Mouse (Mus musculus): ENCODE data around the gene Ak7.

Gene Ak7

GRCm38 (mm10) chr12:105784196-105784999, 78.6 kb downstream of the Ak7 start, which contains the start of gene Papola:
Papola (plus strand) TSS chr12:105784694.
- intact Hi-C loops (cut with DNase I) = loop anchor here (10.0 kb wide), 1 partner anchor 100 kb away; the partner anchor contains the start of genes Atg2b and Gskip

GRCm38 (mm10) chr12:105785000-105785774, 79.4 kb downstream of the Ak7 start:
- intact Hi-C loops (cut with DNase I) = loop anchor here (10.0 kb wide), 1 partner anchor 100 kb away; the partner anchor contains the start of genes Atg2b and Gskip

- intact Hi-C loops (cut with DNase I) = loop anchor here (10.0 kb wide), 1 partner anchor 101 kb away; the partner anchor contains the start of genes Atg2b and Gskip
These were observed 80.3 kb downstream of the Ak7 start for GRCm38 (mm10) chr12:105786113-105786512.

- intact Hi-C loops (cut with DNase I) = loop anchor here (10.0 kb wide), 1 partner anchor 103 kb away; the partner anchor contains the start of genes Atg2b and Gskip
These were observed 81.8 kb downstream of the Ak7 start for GRCm38 (mm10) chr12:105787626-105788025.

GRCm38 (mm10) chr12:105789885-105790284, 84.1 kb downstream of the Ak7 start:
- intact Hi-C loops (cut with DNase I) = loop anchor here (10.0 kb wide), 1 partner anchor 105 kb away; the partner anchor contains the start of genes Atg2b and Gskip

DNA sequence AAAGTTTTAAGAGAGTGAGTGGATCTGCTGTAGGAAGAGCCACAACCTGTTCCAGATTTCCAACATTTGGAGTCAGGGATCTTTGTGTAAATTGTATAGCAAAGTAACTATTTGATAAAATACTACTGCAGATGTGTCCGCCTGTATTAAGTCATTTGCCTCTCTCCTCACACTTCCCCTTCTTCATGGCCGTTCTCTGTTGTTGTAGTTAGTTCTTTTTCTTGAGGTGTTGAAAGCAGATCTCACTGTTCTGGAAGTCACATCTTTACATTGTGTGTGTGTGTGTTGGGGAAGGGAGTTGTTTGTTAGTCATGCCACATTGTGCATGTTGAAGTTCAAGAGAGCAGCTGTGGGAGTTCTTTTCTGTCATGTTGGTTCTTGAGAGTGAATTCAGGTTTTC, 89.1 kb downstream of the Ak7 start:
- intact Hi-C loops (cut with DNase I) = no loop called here

DNA sequence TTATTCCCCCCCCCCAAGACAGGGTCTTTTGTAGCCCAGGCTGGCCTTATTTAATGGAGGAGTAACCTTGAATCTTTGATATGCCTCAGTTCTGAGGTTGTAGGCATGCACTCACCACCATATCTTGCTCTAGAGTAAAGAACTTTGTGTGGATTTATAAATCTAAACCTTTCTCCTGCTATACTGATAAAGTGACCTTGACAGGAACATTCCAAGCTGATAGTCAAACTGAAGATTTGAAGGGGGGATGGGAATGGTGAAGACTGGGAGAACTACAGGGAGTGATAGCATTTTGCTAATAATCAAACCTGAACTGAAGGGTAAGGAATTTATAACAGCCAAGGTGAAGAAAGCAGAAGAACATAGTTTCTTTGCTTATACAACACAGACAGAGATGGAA, 92.2 kb downstream of the Ak7 start:
- intact Hi-C loops (cut with DNase I) = no loop called here

DNA sequence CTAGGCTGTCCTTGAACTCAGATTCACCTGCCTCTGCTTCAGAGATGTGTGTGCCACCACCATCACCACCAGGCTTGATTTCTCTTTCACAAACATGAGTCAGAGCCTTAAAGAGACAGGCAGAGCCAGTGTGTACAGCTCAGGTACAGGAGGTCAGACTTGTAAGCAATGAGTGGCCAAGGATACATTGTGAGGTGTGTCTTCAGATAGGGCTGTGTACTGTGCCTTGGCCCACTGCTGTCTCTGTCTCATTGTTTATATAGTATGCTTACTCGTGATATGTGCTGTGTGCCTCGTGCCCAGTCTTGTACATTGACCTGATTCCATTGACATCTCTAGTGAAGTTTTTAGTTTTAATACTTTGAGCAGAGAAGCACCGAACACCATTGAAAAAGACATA, 100.0 kb downstream of the Ak7 start:
- intact Hi-C loops (cut with DNase I) = no loop called here

DNA sequence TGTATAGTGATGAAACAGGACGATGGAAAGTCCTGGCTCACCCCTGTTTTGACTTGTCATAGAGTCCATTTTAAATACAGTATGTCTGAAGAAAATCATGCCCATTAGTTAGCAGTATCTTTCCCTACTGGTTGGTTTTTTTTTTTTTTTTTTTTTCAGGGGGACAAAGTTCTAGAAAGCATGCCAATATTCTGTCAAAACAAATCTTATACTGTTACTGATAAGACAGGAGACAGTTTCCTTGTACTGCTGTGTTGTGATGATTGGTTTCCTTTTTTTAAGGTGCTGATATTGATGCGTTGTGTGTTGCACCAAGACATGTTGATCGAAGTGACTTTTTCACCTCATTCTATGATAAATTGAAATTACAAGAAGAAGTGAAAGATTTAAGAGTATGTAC, 100.4 kb downstream of the Ak7 start:
- intact Hi-C loops (cut with DNase I) = no loop called here

DNA sequence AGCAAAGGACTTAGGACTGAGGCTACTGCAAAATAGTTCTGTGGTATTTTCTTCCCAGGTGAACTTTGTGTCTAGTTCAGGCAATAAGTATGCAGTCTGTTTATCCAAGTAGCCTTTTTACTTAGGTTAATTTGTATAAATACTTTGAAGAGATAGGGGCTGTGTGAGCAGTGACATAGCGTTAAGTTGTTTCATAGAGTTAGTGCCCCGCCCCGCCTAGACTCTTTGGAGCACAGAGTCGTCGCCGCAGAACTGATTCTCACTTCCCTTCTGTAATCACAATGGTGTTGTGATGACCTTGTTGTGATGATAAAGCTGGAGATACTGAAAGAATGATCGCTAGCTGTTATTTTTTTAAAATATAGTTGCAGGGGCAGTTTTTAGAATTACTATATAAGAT, 101.6 kb downstream of the Ak7 start:
- intact Hi-C loops (cut with DNase I) = no loop called here

- intact Hi-C loops (cut with DNase I) = no loop called here
These were observed 103.2 kb downstream of the Ak7 start for GRCm38 (mm10) chr12:105808945-105809344.

DNA sequence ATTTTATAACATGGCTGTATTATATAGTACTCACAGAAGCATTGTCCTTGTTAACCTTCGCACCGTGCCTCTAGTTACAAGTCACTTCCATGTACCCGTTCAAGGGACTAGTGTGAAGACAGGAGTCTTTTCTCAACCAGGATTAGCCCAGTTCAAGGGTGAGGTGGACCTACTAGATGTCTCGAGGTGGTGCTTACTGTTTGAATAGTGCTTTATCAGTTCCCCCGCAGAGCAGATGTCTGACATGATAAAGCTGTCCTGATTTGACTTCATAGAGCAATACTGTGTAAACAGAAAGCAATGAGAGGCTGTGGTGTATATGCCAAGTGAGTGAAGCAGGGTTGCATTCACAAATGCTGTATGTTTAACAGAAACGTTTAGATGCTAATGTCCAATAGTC, 104.8 kb downstream of the Ak7 start:
- intact Hi-C loops (cut with DNase I) = no loop called here

DNA sequence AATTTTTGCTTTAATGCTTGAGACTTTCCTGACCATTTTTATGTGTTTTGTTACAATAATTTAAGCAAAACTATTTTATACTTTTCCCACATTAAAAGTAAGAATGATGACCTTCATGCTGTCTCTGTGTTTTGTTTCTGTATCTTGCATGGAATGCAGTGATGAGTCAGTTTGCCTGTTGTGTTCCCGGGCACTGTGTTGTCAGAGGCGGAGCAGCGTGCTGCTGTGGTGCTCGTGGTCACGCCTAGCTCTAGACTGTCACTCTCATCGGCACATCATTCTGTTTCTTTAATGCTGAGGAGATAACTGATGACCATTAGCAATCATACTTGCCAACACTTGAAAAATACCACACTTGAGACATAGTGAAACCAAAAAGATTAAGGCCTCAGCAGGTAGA, 108.2 kb downstream of the Ak7 start:
- intact Hi-C loops (cut with DNase I) = no loop called here

DNA sequence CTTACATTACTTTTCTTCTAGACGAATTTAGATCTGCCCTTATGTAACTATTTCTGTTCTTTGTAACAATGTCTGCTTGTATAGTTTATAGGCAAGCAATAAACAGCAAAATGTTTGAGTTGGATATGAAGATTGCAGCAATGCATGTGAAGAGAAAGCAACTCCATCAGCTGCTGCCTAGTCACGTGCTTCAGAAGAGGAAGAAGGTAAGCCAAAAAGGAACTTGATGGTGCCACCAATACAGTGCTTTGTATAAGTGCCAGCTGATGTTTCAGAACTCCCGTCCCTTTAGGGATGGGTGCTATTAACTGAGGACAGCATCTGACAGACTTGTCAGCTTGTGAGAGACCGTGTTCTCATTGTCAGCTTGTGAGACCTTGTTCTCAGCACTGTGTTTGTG, 117.7 kb downstream of the Ak7 start:
- intact Hi-C loops (cut with DNase I) = no loop called here

DNA sequence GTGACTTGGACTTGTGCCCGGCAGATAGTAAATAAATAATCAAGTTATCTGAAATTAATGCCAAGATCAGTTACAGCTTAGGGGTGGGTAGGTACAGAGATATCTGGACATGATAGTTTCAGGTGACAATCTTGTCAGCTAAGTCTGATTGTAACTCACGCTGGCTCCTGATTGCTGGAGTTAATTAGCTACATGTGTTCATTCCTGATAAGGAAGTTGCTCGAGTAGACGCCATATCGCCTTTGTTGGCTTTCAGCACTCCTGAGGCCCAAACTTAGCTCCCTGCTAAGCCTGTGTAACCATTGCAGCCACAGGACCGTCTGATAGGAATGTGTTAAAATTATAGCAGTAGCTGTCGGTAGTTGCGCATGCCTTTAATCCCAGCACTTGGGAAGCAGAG, 119.0 kb downstream of the Ak7 start:
- intact Hi-C loops (cut with DNase I) = no loop called here

DNA sequence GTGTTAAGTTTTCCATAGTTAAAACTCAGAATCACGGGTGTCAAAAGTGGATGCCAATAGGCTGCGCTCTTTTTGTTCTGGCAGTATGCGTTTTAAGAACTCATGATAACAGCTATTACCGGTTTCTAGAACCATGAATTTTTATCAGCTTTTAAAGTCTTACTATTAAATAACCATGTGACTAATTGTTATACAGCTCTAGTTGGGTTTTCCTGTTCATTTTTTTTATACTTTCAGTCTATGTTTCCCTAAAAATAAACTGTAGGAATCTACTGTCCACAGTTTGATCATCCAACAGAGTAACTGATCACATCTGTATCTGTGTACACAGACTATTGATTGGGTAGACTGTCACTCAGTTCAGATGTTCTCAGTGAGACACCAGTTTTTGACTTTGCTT, 119.5 kb downstream of the Ak7 start:
- intact Hi-C loops (cut with DNase I) = no loop called here
